Mouse (Mus musculus): ENCODE results near the gene Lama1.

GRCm38 (mm10) chr17:67715466-67715865 lies 18.4 kb downstream of the Lama1 start:
- no peak for TF ChIP-seq MAFK (IDR thresholded peaks at IDR 0.05; ENCODE audit: insufficient read depth, low read depth, low read length)
- no peak for TF ChIP-seq HCFC1 (IDR thresholded peaks at IDR 0.05; ENCODE audit: borderline replicate concordance, insufficient read depth, low read length)
- TF ChIP-seq CHD2 (IDR thresholded peaks at IDR 0.05; ENCODE audit: low read depth, low read length): no peak
- no peak for TF ChIP-seq ZC3H11A (IDR thresholded peaks at IDR 0.05; ENCODE audit: borderline replicate concordance, low read depth, low read length)
